Mouse (Mus musculus) cerebral cortex, adult 2 months (tissue): ENCODE measurements around the gene Mlec.

ENCODE experiments used
- WGBS: fragments of 180-500 bp; shearing (Covaris S2); methylation state at CpG from one replicate; pipeline ENCODE4 v1.1.7; 2018; 5-methylcytosine and 5-hydroxymethylcytosine counted together

Mlec gene

GRCm38 (mm10) chr5:115158040-115158983, at the start of gene Mlec:
TSS of gene Mlec (minus strand) at chr5:115158179.
- WGBS: under 1% methylated on average over 75 of the region's 78 CpGs

GRCm38 (mm10) chr5:115207244-115207643, 49.3 kb upstream of the Mlec start:
- 39% methylated on average over 5 of the region's 5 CpGs for WGBS

GRCm38 (mm10) chr5:115204562-115205311, 46.8 kb upstream of the Mlec start:
- WGBS: 6% methylated on average over 31 of the region's 31 CpGs

- 20% methylated on average over 23 of the region's 23 CpGs for WGBS
These were observed 46.0 kb upstream of the Mlec start for GRCm38 (mm10) chr5:115203735-115204561.

GRCm38 (mm10) chr5:115194626-115195221, 36.7 kb upstream of the Mlec start:
- WGBS: 9% methylated on average over 12 of the region's 12 CpGs

- WGBS: under 1% methylated on average over 116 of the region's 116 CpGs
These were observed 36.0 kb upstream of the Mlec start, which contains the start of gene Cabp1 for GRCm38 (mm10) chr5:115193669-115194625. TSS of gene Cabp1 (minus strand) at chr5:115194381.

- WGBS: 1% methylated on average over 34 of the region's 34 CpGs
These were observed 35.2 kb upstream of the Mlec start for GRCm38 (mm10) chr5:115193226-115193625.

GRCm38 (mm10) chr5:115192828-115193195, 34.8 kb upstream of the Mlec start:
- WGBS: 9% methylated on average over 7 of the region's 7 CpGs

- 15% methylated on average over 29 of the region's 29 CpGs for WGBS
These were observed 34.2 kb upstream of the Mlec start for GRCm38 (mm10) chr5:115191880-115192827.

GRCm38 (mm10) chr5:115190081-115190480, 32.1 kb upstream of the Mlec start:
- WGBS: 78% methylated on average over 12 of the region's 12 CpGs

GRCm38 (mm10) chr5:115188824-115189223, 30.8 kb upstream of the Mlec start:
- 43% methylated on average over 5 of the region's 5 CpGs for WGBS

GRCm38 (mm10) chr5:115187188-115188131, 29.5 kb upstream of the Mlec start:
- WGBS: 21% methylated on average over 26 of the region's 26 CpGs

- WGBS: 35% methylated on average over 17 of the region's 17 CpGs
These were observed 28.5 kb upstream of the Mlec start for GRCm38 (mm10) chr5:115186371-115187073.

- 22% methylated on average over 15 of the region's 15 CpGs for WGBS
These were observed 26.7 kb upstream of the Mlec start for GRCm38 (mm10) chr5:115184726-115185125.

GRCm38 (mm10) chr5:115183482-115183881, 25.5 kb upstream of the Mlec start:
- WGBS: 72% methylated on average over 10 of the region's 10 CpGs

- WGBS: 41% methylated on average over 8 of the region's 8 CpGs
These were observed 24.9 kb upstream of the Mlec start for GRCm38 (mm10) chr5:115182925-115183324.
